Mouse (Mus musculus) C2C12 (cell line): ENCODE data around the gene Abhd17b. TPM values are rescaled to one million over a fixed set of nuclear protein-coding genes. Genes with fewer than 3 reads are reported as not detected.

ENCODE experiments used
- H3K27me3 ChIP-seq: one replicate; pipeline ENCODE4 v1.6.1; 2011; ENCODE audit not compliant: control insufficient read depth, insufficient read depth, insufficient read length
- H3K36me3 ChIP-seq: one replicate; pipeline ENCODE4 v1.6.1; 2011; ENCODE audit not compliant: control insufficient read depth, insufficient read depth
- H3K4me3 ChIP-seq: one replicate; pipeline ENCODE4 v1.5.1; 2011; ENCODE audit warnings: mild to moderate bottlenecking, control low read depth; ENCODE audit not compliant: poor library complexity, insufficient read depth, severe bottlenecking
- H3K79me2 ChIP-seq: one replicate; pipeline ENCODE4 v1.6.1; 2011; ENCODE audit not compliant: control insufficient read depth, insufficient read depth
- H3K79me3 ChIP-seq: one replicate; pipeline ENCODE4 v1.6.1; 2011; ENCODE audit warnings: low read depth, control low read depth
- H3ac ChIP-seq: one replicate; pipeline ENCODE3; 2011; ENCODE audit warnings: low read depth; ENCODE audit not compliant: control insufficient read depth, insufficient read length
- CEBPB ChIP-seq: IDR thresholded peaks from one replicate; pipeline ENCODE4 v1.6.1; 2011; ENCODE audit warnings: low read depth, mild to moderate bottlenecking, control low read depth, moderate library complexity
- CTCF ChIP-seq: IDR thresholded peaks from one replicate; pipeline ENCODE4 v1.5.1; 2011; ENCODE audit not compliant: control insufficient read depth, insufficient read depth, insufficient read length
- FOSL1 ChIP-seq: IDR thresholded peaks from one replicate; pipeline ENCODE4 v1.8.0; 2011; ENCODE audit warnings: mild to moderate bottlenecking, low read length; ENCODE audit not compliant: poor library complexity, insufficient read depth, severe bottlenecking
- MAX ChIP-seq: IDR thresholded peaks from one replicate; pipeline ENCODE4 v1.6.1; 2011; ENCODE audit warnings: mild to moderate bottlenecking, control low read depth
- MYOD1 ChIP-seq: IDR thresholded peaks from one replicate; pipeline ENCODE4 v1.6.1; 2011; ENCODE audit warnings: low read depth; ENCODE audit not compliant: control insufficient read depth, insufficient read length
- MYOG ChIP-seq: IDR thresholded peaks from one replicate; pipeline ENCODE4 v1.6.1; 2011; ENCODE audit not compliant: control insufficient read depth, insufficient read length; ENCODE audit errors: extremely low read depth
- USF1 ChIP-seq: IDR thresholded peaks from one replicate; pipeline ENCODE4 v1.6.1; 2011; ENCODE audit warnings: low read depth, mild to moderate bottlenecking, control low read depth, moderate library complexity
- polyA plus RNA-seq: library from polyadenylated mRNA; unstranded; fragments of >200 nt; fragmentation: generic; extraction: Trizol; gene quantifications from one replicate; pipeline ENCODE4 v1.2.1, GENCODE M21; 2012; ENCODE audit warnings: missing spikeins

Gene Abhd17b
- polyA plus RNA-seq, 1 experiment = 6.2 TPM

- Histone ChIP-seq H3K36me3 (no peaks in the 10 kb centered on the region), H3K79me3 (no peaks in the 10 kb centered on the region), H3ac (no peak overlapping the region), H3K4me3 (no peak overlapping the region), H3K79me2 (no peaks in the 10 kb centered on the region), H3K27me3 (no peaks in the 10 kb centered on the region)
- TF ChIP-seq USF1 (no peak), CEBPB (no peak), MYOG (no peak), FOSL1 (no peak), CTCF (no peak), MAX (no peak), MYOD1 (no peak)
Observed at GRCm38 (mm10) chr19:21728342-21728741, 75.4 kb downstream of the Abhd17b start.

DNA sequence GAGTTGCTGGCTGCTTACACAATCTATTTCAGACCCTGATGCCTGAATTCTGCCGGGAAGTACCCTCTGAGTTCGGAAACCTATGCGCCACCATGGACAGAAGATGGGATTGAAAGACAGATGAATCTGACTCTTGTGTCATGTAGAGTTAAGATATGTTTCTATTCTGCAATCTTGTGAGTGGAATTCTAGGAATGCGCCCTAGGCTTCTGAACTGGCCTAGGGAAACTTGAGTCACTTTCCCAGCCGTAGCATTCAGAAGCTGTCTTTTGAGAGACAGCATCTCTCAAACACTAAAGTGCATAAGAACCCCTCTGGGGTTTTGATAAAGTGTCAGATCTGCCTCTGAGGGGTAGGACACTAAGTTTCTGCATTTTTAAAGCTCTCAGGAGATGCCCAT, 78.9 kb downstream of the Abhd17b start:
- Histone ChIP-seq H3K79me2 (no peaks in the 10 kb centered on the region), H3ac (no peak overlapping the region), H3K79me3 (no peaks in the 10 kb centered on the region), H3K4me3 (no peak overlapping the region), H3K27me3 (no peaks in the 10 kb centered on the region), H3K36me3 (no peaks in the 10 kb centered on the region)
- TF ChIP-seq USF1 (no peak), CTCF (no peak), MYOG (no peak), FOSL1 (no peak), CEBPB (no peak), MAX (no peak), MYOD1 (no peak)

GRCm38 (mm10) chr19:21733176-21733575, 80.2 kb downstream of the Abhd17b start:
- H3K36me3 ChIP-seq = no peaks in the 10 kb centered on the region
- no peaks in the 10 kb centered on the region for H3K79me3 ChIP-seq
- no peak overlapping the region for H3K4me3 ChIP-seq
- H3K27me3 ChIP-seq = no peaks in the 10 kb centered on the region
- H3ac ChIP-seq = no peak overlapping the region
- H3K79me2 ChIP-seq = no peaks in the 10 kb centered on the region
- TF ChIP-seq CTCF (no peak), MYOG (no peak), CEBPB (no peak), MYOD1 (no peak), MAX (no peak), FOSL1 (no peak), USF1 (no peak)

- no peaks in the 10 kb centered on the region for H3K79me2 ChIP-seq
- TF ChIP-seq CTCF (no peak), FOSL1 (no peak), MYOG (no peak), MAX (no peak), MYOD1 (no peak), USF1 (no peak), CEBPB (no peak)
- no peak overlapping the region for H3K4me3 ChIP-seq
- H3ac ChIP-seq = no peak overlapping the region
- no peaks in the 10 kb centered on the region for H3K27me3 ChIP-seq
- no peaks in the 10 kb centered on the region for H3K36me3 ChIP-seq
- no peaks in the 10 kb centered on the region for H3K79me3 ChIP-seq
Observed at GRCm38 (mm10) chr19:21734112-21734511, 81.1 kb downstream of the Abhd17b start.

Other genes with a start within 250 kb of the Abhd17b start
- gene Gda, start 179.7 kb upstream of the Abhd17b start, polyA plus RNA-seq = 0.14 TPM
- 17.1 TPM for gene 1110059E24Rik, start 209 bp upstream of the Abhd17b start, polyA plus RNA-seq
- gene Cemip2, start 125.2 kb downstream of the Abhd17b start, polyA plus RNA-seq = 12.6 TPM